Mouse (Mus musculus): ENCODE data around the gene Zfp618. TPM values are rescaled to one million over a fixed set of nuclear protein-coding genes. Genes with fewer than 3 reads are reported as not detected.
A peak's percentile ranks its signal among the peaks of the same experiment; 100 is the strongest.

Zfp618 gene
- polyA plus RNA-seq, 1 experiment, result 0.60 TPM

DNA sequence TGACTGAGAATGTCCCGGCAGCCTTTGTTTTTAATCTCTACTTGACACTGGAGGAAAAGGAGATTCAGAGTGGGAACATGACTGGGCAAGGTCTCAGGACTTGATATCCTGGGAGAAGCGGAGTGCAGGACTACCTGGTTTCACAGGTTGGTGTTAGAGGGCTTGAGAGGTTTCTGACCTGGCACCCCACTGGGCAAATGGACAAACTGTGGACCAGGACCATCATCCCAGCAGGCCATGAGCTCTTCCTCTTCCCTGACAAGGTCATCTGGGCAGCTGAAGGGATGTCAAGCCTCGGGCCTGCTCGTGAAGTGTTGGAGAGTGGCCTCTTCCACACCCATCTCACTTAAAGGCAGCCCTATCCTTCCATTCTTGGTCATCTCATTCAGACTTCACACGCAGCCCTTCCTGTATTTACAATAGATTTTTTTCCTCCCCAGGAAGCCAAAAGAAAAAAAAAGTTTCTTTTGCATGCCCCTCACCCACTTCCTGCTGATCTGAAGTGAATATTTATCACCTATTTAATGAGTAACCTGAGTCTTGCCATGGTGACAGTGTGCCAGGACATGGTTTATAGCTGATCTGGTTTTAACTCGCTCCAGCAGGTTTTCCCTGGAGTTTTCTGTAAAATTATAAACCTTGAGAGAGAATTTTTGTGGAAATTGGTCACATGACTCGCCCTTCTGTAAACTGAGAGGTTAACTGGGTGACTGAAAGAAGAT is 86.7 kb downstream of the Zfp618 start:
- no peak overlapping the region for H3K4me3 ChIP-seq (ENCODE audit: low read depth, low read length)
- WGBS, result 26% methylated on average over 7 of the region's 7 CpGs
- H3K27ac ChIP-seq (ENCODE audit: insufficient read depth, low read depth, low read length), result peak overlapping the region; percentile 77
- no peaks in the 10 kb centered on the region for H3K36me3 ChIP-seq (ENCODE audit: control insufficient read depth, insufficient read depth, low read length)
- H3K4me1 ChIP-seq (ENCODE audit: control insufficient read depth, insufficient read depth, insufficient read length, low read length), result peaks cover 14% of the 10 kb centered on the region
- TF ChIP-seq CTCF (IDR thresholded peaks at IDR 0.05; ENCODE audit: extremely low read depth, insufficient read length, insufficient replicate concordance, low read depth, low read length), result no peak
- TF ChIP-seq POLR2A (IDR thresholded peaks at IDR 0.05; ENCODE audit: low read depth, low read length), result no peak
- H3K27me3 ChIP-seq (ENCODE audit: control insufficient read depth, insufficient read depth, low read length), result no peaks in the 10 kb centered on the region

- H3K27me3 ChIP-seq (ENCODE audit: control insufficient read depth, insufficient read depth, low read length), result no peaks in the 10 kb centered on the region
- TF ChIP-seq CTCF (IDR thresholded peaks at IDR 0.05; ENCODE audit: extremely low read depth, insufficient read length, insufficient replicate concordance, low read depth, low read length) (no peak), POLR2A (IDR thresholded peaks at IDR 0.05; ENCODE audit: low read depth, low read length) (no peak)
- no peaks in the 10 kb centered on the region for H3K36me3 ChIP-seq (ENCODE audit: control insufficient read depth, insufficient read depth, low read length)
- H3K4me1 ChIP-seq (ENCODE audit: control insufficient read depth, insufficient read depth, insufficient read length, low read length), result peaks cover 14% of the 10 kb centered on the region
- H3K4me3 ChIP-seq (ENCODE audit: low read depth, low read length), result no peak overlapping the region
- 42% methylated on average over 2 of the region's 2 CpGs for WGBS
- H3K27ac ChIP-seq (ENCODE audit: insufficient read depth, low read depth, low read length), result no peak overlapping the region
Measured at GRCm38 (mm10) chr4:63052662-63053033, 87.3 kb downstream of the Zfp618 start.

GRCm38 (mm10) chr4:63055216-63055745 is 89.9 kb downstream of the Zfp618 start:
- Histone ChIP-seq H3K27ac (ENCODE audit: insufficient read depth, low read depth, low read length) (no peak overlapping the region), H3K36me3 (ENCODE audit: control insufficient read depth, insufficient read depth, low read length) (no peaks in the 10 kb centered on the region), H3K4me1 (ENCODE audit: control insufficient read depth, insufficient read depth, insufficient read length, low read length) (peaks cover 14% of the 10 kb centered on the region), H3K4me3 (ENCODE audit: low read depth, low read length) (no peak overlapping the region), H3K27me3 (ENCODE audit: control insufficient read depth, insufficient read depth, low read length) (no peaks in the 10 kb centered on the region)
- TF ChIP-seq CTCF (IDR thresholded peaks at IDR 0.05; ENCODE audit: extremely low read depth, insufficient read length, insufficient replicate concordance, low read depth, low read length), result no peak
- TF ChIP-seq POLR2A (IDR thresholded peaks at IDR 0.05; ENCODE audit: low read depth, low read length), result no peak
- 87% methylated on average over 10 of the region's 10 CpGs for WGBS

GRCm38 (mm10) chr4:63056641-63057415 is 91.5 kb downstream of the Zfp618 start:
- TF ChIP-seq POLR2A (IDR thresholded peaks at IDR 0.05; ENCODE audit: low read depth, low read length), result no peak
- no peak for TF ChIP-seq CTCF (IDR thresholded peaks at IDR 0.05; ENCODE audit: extremely low read depth, insufficient read length, insufficient replicate concordance, low read depth, low read length)
- WGBS, result 63% methylated on average over 7 of the region's 7 CpGs
- Histone ChIP-seq H3K4me3 (ENCODE audit: low read depth, low read length) (no peak overlapping the region), H3K36me3 (ENCODE audit: control insufficient read depth, insufficient read depth, low read length) (no peaks in the 10 kb centered on the region), H3K27ac (ENCODE audit: insufficient read depth, low read depth, low read length) (no peak overlapping the region), H3K4me1 (ENCODE audit: control insufficient read depth, insufficient read depth, insufficient read length, low read length) (peaks cover 10% of the 10 kb centered on the region), H3K27me3 (ENCODE audit: control insufficient read depth, insufficient read depth, low read length) (no peaks in the 10 kb centered on the region)

- no peaks in the 10 kb centered on the region for H3K27me3 ChIP-seq (ENCODE audit: control insufficient read depth, insufficient read depth, low read length)
- 74% methylated on average over 5 of the region's 5 CpGs for WGBS
- H3K4me1 ChIP-seq (ENCODE audit: control insufficient read depth, insufficient read depth, insufficient read length, low read length), result peaks cover 6% of the 10 kb centered on the region
- no peak overlapping the region for H3K4me3 ChIP-seq (ENCODE audit: low read depth, low read length)
- no peak overlapping the region for H3K27ac ChIP-seq (ENCODE audit: insufficient read depth, low read depth, low read length)
- TF ChIP-seq POLR2A (IDR thresholded peaks at IDR 0.05; ENCODE audit: low read depth, low read length) (no peak), CTCF (IDR thresholded peaks at IDR 0.05; ENCODE audit: extremely low read depth, insufficient read length, insufficient replicate concordance, low read depth, low read length) (no peak)
- no peaks in the 10 kb centered on the region for H3K36me3 ChIP-seq (ENCODE audit: control insufficient read depth, insufficient read depth, low read length)
Measured at GRCm38 (mm10) chr4:63057581-63057980, 92.2 kb downstream of the Zfp618 start.

DNA sequence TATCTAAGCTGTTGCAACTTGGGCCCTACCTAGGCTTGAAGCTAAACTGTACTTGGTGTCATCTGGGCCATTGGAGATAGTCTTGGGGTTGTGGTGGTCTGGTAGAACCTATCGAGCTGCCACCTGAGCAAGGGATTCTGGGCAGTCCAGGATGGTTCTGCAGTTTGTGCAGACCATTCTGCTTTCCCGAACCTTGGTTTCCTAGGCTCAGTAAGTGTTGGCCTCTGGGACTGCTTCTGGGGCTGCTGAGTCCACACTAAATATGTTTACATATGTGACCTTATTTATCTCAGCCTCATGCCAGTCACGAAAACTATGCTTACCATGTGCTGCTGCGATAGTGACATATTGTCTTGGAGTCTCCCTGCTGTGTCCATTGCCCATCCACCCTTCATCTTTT is 93.3 kb downstream of the Zfp618 start:
- 94% methylated on average over 4 of the region's 4 CpGs for WGBS
- Histone ChIP-seq H3K4me3 (ENCODE audit: low read depth, low read length) (no peak overlapping the region), H3K4me1 (ENCODE audit: control insufficient read depth, insufficient read depth, insufficient read length, low read length) (no peaks in the 10 kb centered on the region), H3K27me3 (ENCODE audit: control insufficient read depth, insufficient read depth, low read length) (no peaks in the 10 kb centered on the region), H3K27ac (ENCODE audit: insufficient read depth, low read depth, low read length) (no peak overlapping the region), H3K36me3 (ENCODE audit: control insufficient read depth, insufficient read depth, low read length) (no peaks in the 10 kb centered on the region)
- TF ChIP-seq CTCF (IDR thresholded peaks at IDR 0.05; ENCODE audit: extremely low read depth, insufficient read length, insufficient replicate concordance, low read depth, low read length), result no peak
- TF ChIP-seq POLR2A (IDR thresholded peaks at IDR 0.05; ENCODE audit: low read depth, low read length), result no peak

- no peak for TF ChIP-seq POLR2A (IDR thresholded peaks at IDR 0.05; ENCODE audit: low read depth, low read length)
- TF ChIP-seq CTCF (IDR thresholded peaks at IDR 0.05; ENCODE audit: extremely low read depth, insufficient read length, insufficient replicate concordance, low read depth, low read length), result no peak
Measured at GRCm38 (mm10) chr4:63060358-63060757, 95.0 kb downstream of the Zfp618 start.

More at GRCm38 (mm10) chr4:63060358-63060757, 95.0 kb downstream of the Zfp618 start:
- Histone ChIP-seq H3K27ac (ENCODE audit: insufficient read depth, low read depth, low read length) (no peak overlapping the region), H3K4me1 (ENCODE audit: control insufficient read depth, insufficient read depth, insufficient read length, low read length) (no peaks in the 10 kb centered on the region), H3K27me3 (ENCODE audit: control insufficient read depth, insufficient read depth, low read length) (no peaks in the 10 kb centered on the region), H3K4me3 (ENCODE audit: low read depth, low read length) (no peak overlapping the region), H3K36me3 (ENCODE audit: control insufficient read depth, insufficient read depth, low read length) (no peaks in the 10 kb centered on the region)
- WGBS, result 30% methylated on average over 6 of the region's 6 CpGs

All from small intestine, adult 2 months (tissue).